Mouse (Mus musculus): ENCODE measurements around the gene Nedd9. TPM values are rescaled to one million over a fixed set of nuclear protein-coding genes. Genes with fewer than 3 reads are reported as not detected.

The Nedd9 gene
- polyA plus RNA-seq, 1 experiment from 2014 or later, result 19.0 TPM

GRCm38 (mm10) chr13:41358009-41358408 is 129.2 kb downstream of the Nedd9 start:
- H3K4me3 ChIP-seq, result peak overlapping the region; percentile 68
- peak overlapping the region; percentile 87 for H3K9ac ChIP-seq
- WGBS, result 18% methylated on average over 10 of the region's 10 CpGs
- ATAC-seq (ENCODE audit: insufficient number of reproducible peaks, low FRiP score), result no peak
- H3K27me3 ChIP-seq (replicated peaks), result 0 out of 2 replicates have a peak, but pooled peaks cover 4% of the 10 kb centered on the region
- H3K36me3 ChIP-seq, result no peaks in the 10 kb centered on the region
- peak overlapping the region; percentile 89 for H3K27ac ChIP-seq (ENCODE audit: poor library complexity, severe bottlenecking)
- H3K4me1 ChIP-seq (replicated peaks), result peaks cover 40% of the 10 kb centered on the region
- peak overlapping the region; percentile 80 for H3K4me2 ChIP-seq
- H3K9me3 ChIP-seq (replicated peaks), result no peaks in the 10 kb centered on the region

DNA sequence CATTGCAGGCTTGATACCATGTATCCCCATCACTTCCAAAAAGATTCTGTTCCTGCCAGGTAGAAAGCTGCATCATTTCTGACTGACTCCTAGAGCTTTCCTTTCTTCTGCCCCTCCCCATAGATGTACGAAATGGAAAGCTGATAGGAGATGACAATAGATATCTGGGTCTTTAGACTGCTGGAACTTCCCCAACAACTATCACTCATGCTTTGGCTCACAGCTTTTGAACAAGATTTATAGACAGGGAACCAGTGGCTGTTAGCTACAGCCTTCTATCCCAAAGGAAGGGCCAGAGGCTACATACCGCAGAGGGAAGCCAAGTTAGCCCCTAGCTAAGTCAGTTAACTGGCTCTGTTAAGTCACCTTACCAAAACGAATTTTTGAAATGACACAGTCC is 129.6 kb downstream of the Nedd9 start:
- 0 out of 2 replicates have a peak, but pooled peaks cover 4% of the 10 kb centered on the region for H3K27me3 ChIP-seq (replicated peaks)
- H3K4me2 ChIP-seq, result peak overlapping the region; percentile 80
- no peak overlapping the region for H3K27ac ChIP-seq (ENCODE audit: poor library complexity, severe bottlenecking)
- 36% methylated on average over 3 of the region's 3 CpGs for WGBS
- no peaks in the 10 kb centered on the region for H3K36me3 ChIP-seq
- peak overlapping the region; percentile 87 for H3K9ac ChIP-seq
- peaks cover 44% of the 10 kb centered on the region for H3K4me1 ChIP-seq (replicated peaks)
- H3K9me3 ChIP-seq (replicated peaks), result no peaks in the 10 kb centered on the region
- no peak for ATAC-seq (ENCODE audit: insufficient number of reproducible peaks, low FRiP score)
- H3K4me3 ChIP-seq, result peak overlapping the region; percentile 68

DNA sequence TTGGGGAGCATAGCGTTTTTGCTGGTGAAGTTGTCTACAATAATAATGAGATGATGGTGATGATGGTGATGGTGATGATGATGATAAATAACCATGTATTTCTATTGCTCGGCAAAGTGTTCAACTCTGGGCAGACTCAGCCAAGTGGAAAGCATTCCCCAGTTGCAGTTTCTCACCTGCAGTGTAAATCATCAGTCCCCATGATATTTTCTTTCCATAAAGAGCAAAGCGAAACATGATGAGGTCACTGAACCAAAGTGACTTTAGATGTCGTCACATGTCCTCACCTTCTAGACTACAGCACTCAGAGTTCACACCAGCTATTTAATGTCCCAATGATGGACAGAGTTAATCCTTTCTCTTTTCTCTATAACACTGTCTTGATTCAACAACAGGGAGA is 130.0 kb downstream of the Nedd9 start:
- H3K9ac ChIP-seq, result no peak overlapping the region; the same call in 1 of the 2 replicates
- H3K4me1 ChIP-seq (replicated peaks), result peaks cover 48% of the 10 kb centered on the region
- ATAC-seq (ENCODE audit: insufficient number of reproducible peaks, low FRiP score), result no peak

DNA sequence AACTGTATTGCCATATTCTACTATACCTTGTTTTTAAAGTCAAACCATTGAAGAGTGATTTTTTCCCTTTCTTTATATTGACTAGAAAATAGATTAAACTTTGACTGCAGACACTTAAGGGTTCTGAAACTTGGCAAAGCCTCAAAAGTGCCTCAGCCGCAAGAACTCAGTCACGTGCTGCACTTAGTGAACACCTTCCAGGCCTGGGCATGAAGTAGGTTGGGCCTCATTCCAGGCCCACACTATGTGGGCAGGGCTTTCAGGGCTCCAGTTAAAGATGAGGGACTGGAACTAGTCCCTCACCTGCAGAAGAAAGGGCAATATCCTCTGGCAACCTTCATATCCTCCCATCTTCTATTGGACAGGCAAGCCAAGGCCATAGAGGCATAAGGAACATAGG is 131.6 kb downstream of the Nedd9 start:
- Histone ChIP-seq H3K4me3 (0 out of 2 replicates have a peak overlapping the region, but pooled peaks have one; percentile 15), H3K9me3 (replicated peaks) (no peaks in the 10 kb centered on the region), H3K4me2 (peak overlapping the region; percentile 43), H3K27ac (ENCODE audit: poor library complexity, severe bottlenecking) (no peak overlapping the region), H3K27me3 (replicated peaks) (no peaks in the 10 kb centered on the region), H3K9ac (no peak overlapping the region), H3K4me1 (replicated peaks) (peaks cover 48% of the 10 kb centered on the region), H3K36me3 (no peaks in the 10 kb centered on the region)
- ATAC-seq (ENCODE audit: insufficient number of reproducible peaks, low FRiP score), result no peak
- 26% methylated on average over 2 of the region's 2 CpGs for WGBS

More for the DNA sequence above, 130.0 kb downstream of the Nedd9 start:
- no peaks in the 10 kb centered on the region for H3K9me3 ChIP-seq (replicated peaks)
- H3K36me3 ChIP-seq, result no peaks in the 10 kb centered on the region
- no peak overlapping the region for H3K27ac ChIP-seq (ENCODE audit: poor library complexity, severe bottlenecking)
- WGBS, result 68% methylated on average over 4 of the region's 4 CpGs
- 0 out of 2 replicates have a peak, but pooled peaks cover 4% of the 10 kb centered on the region for H3K27me3 ChIP-seq (replicated peaks)
- H3K4me2 ChIP-seq, result peak overlapping the region; percentile 80
- H3K4me3 ChIP-seq, result peak overlapping the region; percentile 68

- Histone ChIP-seq H3K27ac (ENCODE audit: poor library complexity, severe bottlenecking) (no peak overlapping the region), H3K4me1 (replicated peaks) (peaks cover 40% of the 10 kb centered on the region), H3K4me3 (no peak overlapping the region), H3K9me3 (replicated peaks) (no peaks in the 10 kb centered on the region), H3K36me3 (no peaks in the 10 kb centered on the region), H3K27me3 (replicated peaks) (no peaks in the 10 kb centered on the region), H3K4me2 (peak overlapping the region; percentile 39), H3K9ac (no peak overlapping the region)
- no peak for ATAC-seq (ENCODE audit: insufficient number of reproducible peaks, low FRiP score)
- WGBS, result 72% methylated on average over 6 of the region's 6 CpGs
Observed at GRCm38 (mm10) chr13:41354591-41354990, 132.6 kb downstream of the Nedd9 start.

DNA sequence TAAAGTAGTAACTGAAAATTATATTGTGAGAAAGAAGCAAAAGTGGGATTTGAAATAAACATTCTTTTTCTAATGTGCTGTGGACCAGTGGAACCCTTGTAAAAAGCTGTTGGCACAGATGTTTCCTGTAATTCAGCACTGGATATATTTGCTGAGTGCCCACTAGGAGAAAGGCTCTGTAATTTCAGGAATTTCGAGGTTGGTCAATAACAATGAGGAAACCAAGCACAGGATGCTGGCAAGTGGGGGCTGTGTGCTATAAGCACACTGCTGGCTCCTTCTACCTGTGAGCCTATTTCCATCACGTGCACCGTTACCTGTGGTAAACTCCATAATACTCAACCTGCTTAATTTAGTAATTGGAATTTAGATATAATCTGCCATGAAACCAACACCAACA is 133.5 kb downstream of the Nedd9 start:
- H3K9me3 ChIP-seq (replicated peaks), result no peaks in the 10 kb centered on the region
- ATAC-seq (ENCODE audit: insufficient number of reproducible peaks, low FRiP score), result no peak
- no peak overlapping the region for H3K9ac ChIP-seq
- no peak overlapping the region for H3K27ac ChIP-seq (ENCODE audit: poor library complexity, severe bottlenecking)
- no peak overlapping the region for H3K4me3 ChIP-seq
- no peak overlapping the region for H3K4me2 ChIP-seq
- no peaks in the 10 kb centered on the region for H3K36me3 ChIP-seq
- 66% methylated on average over 3 of the region's 3 CpGs for WGBS
- H3K4me1 ChIP-seq (replicated peaks), result peaks cover 37% of the 10 kb centered on the region
- no peaks in the 10 kb centered on the region for H3K27me3 ChIP-seq (replicated peaks)

DNA sequence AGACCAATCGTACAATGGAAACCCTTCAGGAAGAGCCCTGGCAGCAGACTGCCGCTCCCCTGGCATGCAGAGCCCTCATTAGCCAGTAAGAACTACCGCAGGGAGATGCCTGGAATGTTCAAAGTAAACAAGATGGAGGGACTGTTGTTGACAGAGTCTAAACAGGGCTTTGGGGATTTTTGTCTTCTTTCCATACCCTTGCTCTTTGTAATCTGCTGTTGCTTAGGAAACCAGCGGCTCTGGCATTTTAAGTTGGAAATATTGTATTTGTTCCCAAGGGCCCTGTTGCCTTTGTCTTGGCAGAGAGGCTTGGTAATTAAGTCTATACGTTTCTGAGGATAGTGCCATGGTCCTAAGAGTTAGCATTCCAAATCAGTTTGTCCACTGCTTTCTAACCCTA is 134.8 kb downstream of the Nedd9 start:
- H3K4me2 ChIP-seq, result no peak overlapping the region
- no peaks in the 10 kb centered on the region for H3K36me3 ChIP-seq
- 36% methylated on average over 5 of the region's 5 CpGs for WGBS
- no peak overlapping the region for H3K9ac ChIP-seq
- no peaks in the 10 kb centered on the region for H3K27me3 ChIP-seq (replicated peaks)
- ATAC-seq (ENCODE audit: insufficient number of reproducible peaks, low FRiP score), result no peak
- no peak overlapping the region for H3K4me3 ChIP-seq
- H3K4me1 ChIP-seq (replicated peaks), result peaks cover 30% of the 10 kb centered on the region
- H3K9me3 ChIP-seq (replicated peaks), result no peaks in the 10 kb centered on the region
- H3K27ac ChIP-seq (ENCODE audit: poor library complexity, severe bottlenecking), result no peak overlapping the region

GRCm38 (mm10) chr13:41350589-41350988 is 136.6 kb downstream of the Nedd9 start:
- H3K4me3 ChIP-seq, result no peak overlapping the region
- WGBS, result 78% methylated on average over 3 of the region's 3 CpGs
- H3K27me3 ChIP-seq (replicated peaks), result no peaks in the 10 kb centered on the region
- no peaks in the 10 kb centered on the region for H3K9me3 ChIP-seq (replicated peaks)
- H3K36me3 ChIP-seq, result no peaks in the 10 kb centered on the region
- ATAC-seq (ENCODE audit: insufficient number of reproducible peaks, low FRiP score), result no peak
- H3K27ac ChIP-seq (ENCODE audit: poor library complexity, severe bottlenecking), result no peak overlapping the region
- peaks cover 28% of the 10 kb centered on the region for H3K4me1 ChIP-seq (replicated peaks)
- no peak overlapping the region for H3K4me2 ChIP-seq
- no peak overlapping the region for H3K9ac ChIP-seq

GRCm38 (mm10) chr13:41349770-41350169 is 137.4 kb downstream of the Nedd9 start:
- Histone ChIP-seq H3K36me3 (no peaks in the 10 kb centered on the region), H3K4me1 (replicated peaks) (peaks cover 32% of the 10 kb centered on the region), H3K9ac (no peak overlapping the region), H3K27ac (ENCODE audit: poor library complexity, severe bottlenecking) (no peak overlapping the region), H3K9me3 (replicated peaks) (no peaks in the 10 kb centered on the region), H3K4me2 (no peak overlapping the region), H3K4me3 (no peak overlapping the region), H3K27me3 (replicated peaks) (no peaks in the 10 kb centered on the region)
- no peak for ATAC-seq (ENCODE audit: insufficient number of reproducible peaks, low FRiP score)
- whole genome bisulfite sequencing, result 54% methylated on average over 4 of the region's 4 CpGs

DNA sequence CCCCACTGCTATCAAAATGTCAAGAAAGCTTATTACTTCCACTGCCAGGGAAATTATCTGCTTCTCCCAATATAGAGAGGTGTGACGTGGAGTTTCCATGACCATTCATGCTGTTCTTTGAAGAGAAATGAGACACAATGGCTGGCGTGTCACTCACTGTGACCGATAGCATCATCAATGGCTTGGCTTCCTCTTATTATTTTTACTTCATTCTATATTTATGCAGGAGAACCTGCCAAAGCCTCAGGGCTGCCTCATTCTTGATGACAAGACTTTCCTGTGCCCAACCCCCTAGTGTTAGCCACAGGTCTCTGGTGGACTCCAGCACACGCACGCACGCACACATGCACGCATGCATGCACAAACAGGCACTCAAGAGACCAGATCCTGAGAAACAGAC is 141.4 kb downstream of the Nedd9 start:
- H3K4me3 ChIP-seq, result no peak overlapping the region
- no peaks in the 10 kb centered on the region for H3K36me3 ChIP-seq
- ATAC-seq (ENCODE audit: insufficient number of reproducible peaks, low FRiP score), result peak; percentile 77
- no peaks in the 10 kb centered on the region for H3K9me3 ChIP-seq (replicated peaks)
- no peak overlapping the region for H3K9ac ChIP-seq
- H3K4me1 ChIP-seq (replicated peaks), result peaks cover 54% of the 10 kb centered on the region
- 53% methylated on average over 7 of the region's 7 CpGs for WGBS
- peak overlapping the region; percentile 80 for H3K27ac ChIP-seq (ENCODE audit: poor library complexity, severe bottlenecking)
- H3K4me2 ChIP-seq, result peak overlapping the region; percentile 41
- H3K27me3 ChIP-seq (replicated peaks), result no peaks in the 10 kb centered on the region

DNA sequence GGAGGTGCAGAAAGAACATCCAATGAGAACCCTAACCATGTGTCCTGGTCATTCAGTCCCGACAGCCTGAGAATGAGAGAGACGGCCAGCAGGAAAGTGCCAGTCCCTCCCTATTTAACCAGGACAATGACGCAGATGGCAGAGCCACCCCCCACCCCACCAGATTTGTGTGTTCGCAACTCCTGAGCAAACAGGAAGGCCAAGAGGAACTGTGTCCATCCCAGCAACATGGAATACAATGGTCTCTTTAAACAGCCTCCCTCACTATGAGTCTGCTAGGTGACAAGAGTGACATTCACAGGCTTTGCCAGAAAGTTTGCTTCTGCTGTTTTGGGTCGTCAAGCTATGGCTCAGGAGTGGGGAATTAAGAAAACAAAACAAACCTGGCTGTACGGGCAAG is 141.9 kb downstream of the Nedd9 start:
- no peaks in the 10 kb centered on the region for H3K9me3 ChIP-seq (replicated peaks)
- peaks cover 58% of the 10 kb centered on the region for H3K4me1 ChIP-seq (replicated peaks)
- no peak overlapping the region for H3K9ac ChIP-seq
- 43% methylated on average over 6 of the region's 6 CpGs for WGBS
- no peaks in the 10 kb centered on the region for H3K27me3 ChIP-seq (replicated peaks)
- H3K4me3 ChIP-seq, result no peak overlapping the region
- peak overlapping the region; percentile 80 for H3K27ac ChIP-seq (ENCODE audit: poor library complexity, severe bottlenecking)
- peak; percentile 61 for ATAC-seq (ENCODE audit: insufficient number of reproducible peaks, low FRiP score)
- H3K36me3 ChIP-seq, result no peaks in the 10 kb centered on the region
- H3K4me2 ChIP-seq, result peak overlapping the region; percentile 41

DNA sequence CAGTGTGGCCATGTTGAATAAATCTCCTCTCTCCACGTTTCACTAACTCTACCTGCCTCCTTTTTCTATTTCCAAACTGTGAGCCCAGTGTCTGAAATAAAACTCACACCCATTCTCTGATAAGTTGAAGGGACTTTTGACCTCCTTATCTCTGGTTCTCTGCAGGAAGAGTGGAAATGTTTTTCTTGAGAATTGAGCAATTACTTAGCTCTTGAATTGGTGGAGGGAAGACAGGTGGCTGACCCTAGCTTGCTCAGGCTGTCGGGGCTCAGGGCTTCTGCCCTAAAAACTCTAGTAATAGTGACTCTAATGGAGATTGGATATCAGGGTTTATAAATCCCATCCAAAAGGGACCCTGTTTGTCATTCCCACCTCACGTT is 143.3 kb downstream of the Nedd9 start:
- peaks cover 72% of the 10 kb centered on the region for H3K4me1 ChIP-seq (replicated peaks)
- WGBS, result 52% methylated on average over 3 of the region's 3 CpGs

More for the DNA sequence above, 143.3 kb downstream of the Nedd9 start:
- ATAC-seq (ENCODE audit: insufficient number of reproducible peaks, low FRiP score), result no peak
- H3K9me3 ChIP-seq (replicated peaks), result no peaks in the 10 kb centered on the region
- no peaks in the 10 kb centered on the region for H3K36me3 ChIP-seq
- H3K4me3 ChIP-seq, result no peak overlapping the region
- H3K4me2 ChIP-seq, result no peak overlapping the region
- H3K9ac ChIP-seq, result no peak overlapping the region
- H3K27me3 ChIP-seq (replicated peaks), result no peaks in the 10 kb centered on the region
- H3K27ac ChIP-seq (ENCODE audit: poor library complexity, severe bottlenecking), result peak overlapping the region; percentile 2; the same call in 1 of the 2 replicates

Measured in heart, embryonic 12.5 days (tissue).